Mouse (Mus musculus) E14TG2a.4 (cell line): Measurements from ENCODE around the gene Wdr90.
"Not testable (repeated sequence)": the region's sequence is repeated elsewhere in the genome, so short reads cannot be mapped to it uniquely, and the experiment has no call there.

Experiments
- H3K27me3 ChIP-seq: 2 replicates; pipeline ENCODE4 v1.6.1; 2014; ENCODE audit warnings: low read length, control low read depth; ENCODE audit not compliant: insufficient read depth
- H3K36me3 ChIP-seq: 2 replicates; pipeline ENCODE4 v1.6.1; 2014; ENCODE audit warnings: low read length, control low read depth; ENCODE audit not compliant: insufficient read depth
- H3K4me1 ChIP-seq: replicated peaks from 2 replicates; pipeline ENCODE4 v1.6.1; 2014; ENCODE audit warnings: low read depth, low read length, control low read depth
- H3K4me3 ChIP-seq: replicated peaks from 2 replicates; pipeline ENCODE4 v1.5.1; 2014; ENCODE audit warnings: mild to moderate bottlenecking, low read length
- H3K9me3 ChIP-seq: 2 replicates; pipeline ENCODE4 v1.6.1; 2014; ENCODE audit warnings: low read length, control low read depth
- CTCF ChIP-seq: conservative IDR thresholded peaks from 2 replicates; pipeline ENCODE4 v1.5.1; 2014; ENCODE audit warnings: low read length
- NANOG ChIP-seq: IDR thresholded peaks from 2 replicates; pipeline ENCODE4 v1.6.1; 2014; ENCODE audit warnings: borderline replicate concordance, low read length, mixed read lengths
- POU5F1 ChIP-seq: IDR thresholded peaks from 2 replicates; pipeline ENCODE4 v1.6.1; 2014; ENCODE audit warnings: low read length, borderline replicate concordance

Wdr90 gene

GRCm38 (mm10) chr17:25807452-25807851 is 53.8 kb downstream of the Wdr90 start:
- TF ChIP-seq CTCF, result 0 out of 2 replicates have a peak, but pooled peaks have one; percentile 12
- peaks cover 22% of the 10 kb centered on the region for H3K4me1 ChIP-seq
- not testable (repeated sequence) for H3K9me3 ChIP-seq, H3K4me3 ChIP-seq, H3K36me3 ChIP-seq
- H3K27me3 ChIP-seq, result peaks cover 71% of the 10 kb centered on the region

- Histone ChIP-seq H3K36me3 (no peaks in the 10 kb centered on the region), H3K27me3 (peaks cover 70% of the 10 kb centered on the region), H3K9me3 (no peaks in the 10 kb centered on the region), H3K4me3 (no peak overlapping the region), H3K4me1 (peaks cover 22% of the 10 kb centered on the region)
- TF ChIP-seq POU5F1, result no peak
- no peak for TF ChIP-seq NANOG
- TF ChIP-seq CTCF, result no peak
Measured at GRCm38 (mm10) chr17:25806507-25806906, 54.8 kb downstream of the Wdr90 start.

DNA sequence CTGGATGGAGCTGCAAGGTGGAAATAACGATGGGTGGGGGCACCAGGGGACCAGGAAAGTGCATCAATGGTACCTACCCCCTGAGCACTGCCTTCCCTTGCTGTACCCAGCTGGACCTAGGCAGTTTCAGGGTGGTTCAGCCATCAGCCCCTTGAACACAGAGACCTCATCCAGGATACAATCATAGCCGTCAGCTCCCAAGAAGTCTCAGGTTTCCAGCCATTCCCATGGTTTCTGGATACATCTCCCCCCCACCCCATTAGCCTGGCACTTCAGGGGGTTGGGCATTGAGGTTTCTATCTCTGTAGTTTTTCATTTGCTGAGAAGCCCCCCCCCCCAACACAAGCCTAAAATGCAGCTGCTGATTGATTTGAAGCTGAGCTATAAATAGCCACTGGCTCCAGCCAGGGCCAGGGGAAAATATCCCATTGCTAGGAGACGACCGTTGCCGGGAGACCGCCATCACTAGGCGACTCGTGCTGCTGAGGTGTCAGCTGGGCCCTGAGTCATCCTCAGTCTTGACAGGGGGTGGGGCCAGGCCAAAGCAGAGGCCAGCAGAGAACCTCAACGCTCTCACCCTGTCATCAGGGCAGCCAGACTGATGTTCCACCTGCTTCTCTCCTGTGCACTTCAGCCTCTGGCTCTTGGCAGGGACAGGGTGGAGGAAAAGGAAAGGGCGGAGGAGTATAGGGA is 58.3 kb downstream of the Wdr90 start:
- H3K27me3 ChIP-seq, result peaks cover 41% of the 10 kb centered on the region
- TF ChIP-seq CTCF (no peak), NANOG (no peak), POU5F1 (no peak)
- no peaks in the 10 kb centered on the region for H3K9me3 ChIP-seq
- no peak overlapping the region for H3K4me3 ChIP-seq
- peaks cover 13% of the 10 kb centered on the region for H3K4me1 ChIP-seq
- no peaks in the 10 kb centered on the region for H3K36me3 ChIP-seq

DNA sequence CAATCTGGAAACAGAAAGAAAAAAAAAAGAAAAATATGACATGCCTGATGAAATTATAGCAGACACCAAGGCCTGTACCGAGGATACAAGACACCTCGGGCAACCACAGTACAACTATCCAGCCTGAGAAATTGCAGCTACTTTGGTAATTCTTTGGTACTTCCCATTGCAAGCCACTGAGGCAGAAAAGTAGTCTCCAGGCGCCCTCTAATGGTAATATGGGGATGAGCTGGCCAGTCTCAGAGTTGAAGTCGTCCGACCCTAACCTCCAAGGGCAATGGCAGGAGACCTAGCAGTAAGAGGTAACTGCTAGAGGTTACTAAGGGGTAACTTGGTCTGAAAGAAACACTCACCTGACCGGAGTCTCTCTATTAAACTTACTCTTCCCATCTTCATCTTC is 60.3 kb downstream of the Wdr90 start:
- Histone ChIP-seq H3K4me1 (peaks cover 21% of the 10 kb centered on the region), H3K9me3 (no peaks in the 10 kb centered on the region), H3K36me3 (no peaks in the 10 kb centered on the region), H3K27me3 (peaks cover 39% of the 10 kb centered on the region), H3K4me3 (no peak overlapping the region)
- TF ChIP-seq NANOG (no peak), POU5F1 (no peak), CTCF (peak; percentile 79)

DNA sequence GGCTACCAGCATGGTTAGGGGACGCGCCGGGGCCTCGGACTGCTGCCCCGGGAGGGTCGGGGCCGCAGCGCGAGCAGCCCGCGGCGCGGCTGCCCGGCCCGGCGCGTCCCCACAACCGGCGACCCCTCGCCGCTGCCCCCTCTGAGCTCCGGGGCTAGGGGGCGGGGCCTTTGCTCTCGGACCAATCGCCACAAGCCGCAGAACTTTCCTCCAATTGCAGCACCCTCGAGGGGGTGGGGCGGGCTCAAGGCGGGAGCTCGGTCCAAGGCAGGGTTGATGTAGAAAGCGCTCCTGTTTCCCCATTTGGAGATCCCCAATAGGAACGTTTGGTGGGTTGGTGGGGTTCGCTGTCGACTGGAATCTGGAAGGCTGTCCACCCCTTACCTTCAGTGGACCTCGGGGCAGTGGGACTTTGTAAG is 64.3 kb downstream of the Wdr90 start, which contains the start of gene Metrn:
Metrn (minus strand) TSS at position 186 of the 419 bp plus-strand sequence.
- TF ChIP-seq NANOG (no peak), POU5F1 (no peak), CTCF (no peak)
- peaks cover 21% of the 10 kb centered on the region for H3K27me3 ChIP-seq
- no peaks in the 10 kb centered on the region for H3K9me3 ChIP-seq
- peak within 1 kb of the TSS; percentile 88 for H3K4me3 ChIP-seq
- H3K36me3 ChIP-seq, result peaks cover 12% of the 10 kb centered on the region
- H3K4me1 ChIP-seq, result peaks cover 52% of the 10 kb centered on the region

DNA sequence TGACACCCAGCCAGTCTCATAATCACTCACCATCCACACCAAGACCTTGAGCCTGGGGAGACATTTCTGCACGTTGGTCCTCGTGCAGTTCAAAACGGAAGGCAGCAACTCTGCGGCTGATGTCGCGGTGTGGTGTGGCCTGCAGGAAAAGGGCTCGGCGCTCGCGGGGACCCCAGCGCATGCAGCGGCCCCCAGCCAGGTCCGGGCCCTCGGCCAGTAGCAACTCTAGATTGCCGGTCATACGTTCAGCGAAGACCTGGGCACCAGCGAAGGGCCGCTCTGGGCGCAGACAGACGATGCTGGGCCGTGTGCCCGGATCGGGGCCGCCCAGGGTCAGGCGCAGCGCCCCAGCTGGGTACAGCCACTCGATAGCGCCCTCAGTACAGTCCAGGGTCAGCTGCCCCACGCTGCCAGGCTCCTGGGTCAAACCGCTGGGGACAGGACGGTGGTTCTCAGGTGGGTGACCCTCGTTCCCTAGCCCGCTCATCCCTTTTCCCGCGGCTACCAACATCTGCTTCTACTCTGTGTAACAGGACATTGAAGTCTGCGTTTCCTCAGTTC is 65.0 kb downstream of the Wdr90 start:
- peaks cover 55% of the 10 kb centered on the region for H3K4me1 ChIP-seq
- H3K36me3 ChIP-seq, result peaks cover 12% of the 10 kb centered on the region
- TF ChIP-seq CTCF, result no peak
- no peak for TF ChIP-seq NANOG
- TF ChIP-seq POU5F1, result no peak
- no peaks in the 10 kb centered on the region for H3K9me3 ChIP-seq
- peaks cover 15% of the 10 kb centered on the region for H3K27me3 ChIP-seq
- H3K4me3 ChIP-seq, result peak overlapping the region; percentile 88

GRCm38 (mm10) chr17:25795609-25796092 is 65.7 kb downstream of the Wdr90 start, which contains the start of gene AC134908.4:
AC134908.4 (minus strand) TSS chr17:25795659.
- H3K9me3 ChIP-seq, result no peaks in the 10 kb centered on the region
- peaks cover 14% of the 10 kb centered on the region for H3K36me3 ChIP-seq
- peaks cover 14% of the 10 kb centered on the region for H3K27me3 ChIP-seq
- H3K4me3 ChIP-seq, result peak within 1 kb of the TSS; percentile 88
- TF ChIP-seq NANOG (no peak), CTCF (no peak), POU5F1 (no peak)
- peaks cover 61% of the 10 kb centered on the region for H3K4me1 ChIP-seq

GRCm38 (mm10) chr17:25794998-25795397 is 66.3 kb downstream of the Wdr90 start:
- TF ChIP-seq NANOG, result no peak
- TF ChIP-seq CTCF, result no peak
- TF ChIP-seq POU5F1, result no peak
- no peaks in the 10 kb centered on the region for H3K9me3 ChIP-seq
- peaks cover 64% of the 10 kb centered on the region for H3K4me1 ChIP-seq
- peaks cover 14% of the 10 kb centered on the region for H3K27me3 ChIP-seq
- peak overlapping the region; percentile 88; the same call in 1 of the 2 replicates for H3K4me3 ChIP-seq
- peaks cover 18% of the 10 kb centered on the region for H3K36me3 ChIP-seq
